Mouse (Mus musculus) limb, embryonic 13.5 days (tissue): ENCODE results near the gene Hist1h4i. TPM values are rescaled to one million over a fixed set of nuclear protein-coding genes. Genes with fewer than 3 reads are reported as not detected.

ENCODE experiments used
- ATAC-seq: fragments of 200-750 bp; cut with Nextera tagmentation; 2 replicates; pipeline ENCODE4 v1.8.0; 2017; ENCODE audit warnings: low read depth, moderate number of reproducible peaks, moderate TSS enrichment; ENCODE audit not compliant: low FRiP score
- H3K27ac ChIP-seq: fragments of 300-500 bp; sonication (generic); 2 replicates; pipeline ENCODE4 v1.5.1; 2015; ENCODE audit warnings: inconsistent platforms, mild to moderate bottlenecking, moderate library complexity
- H3K27me3 ChIP-seq: fragments of 300-500 bp; sonication (generic); 2 replicates; pipeline ENCODE4 v1.6.1; 2015; ENCODE audit warnings: mild to moderate bottlenecking, inconsistent platforms
- H3K36me3 ChIP-seq: fragments of 300-500 bp; sonication (generic); 2 replicates; pipeline ENCODE4 v1.6.1; 2015; ENCODE audit warnings: inconsistent platforms, mild to moderate bottlenecking, moderate library complexity
- H3K4me1 ChIP-seq: fragments of 300-500 bp; sonication (generic); 2 replicates; pipeline ENCODE4 v1.6.1; 2015; ENCODE audit warnings: inconsistent platforms
- H3K4me2 ChIP-seq: fragments of 300-500 bp; sonication (generic); replicated peaks from 2 replicates; pipeline ENCODE4 v1.6.1; 2015; ENCODE audit warnings: inconsistent platforms, mild to moderate bottlenecking, moderate library complexity
- H3K4me3 ChIP-seq: fragments of 300-500 bp; sonication (generic); 2 replicates; pipeline ENCODE4 v1.5.1; 2015; ENCODE audit warnings: moderate library complexity, mild to moderate bottlenecking, inconsistent platforms
- H3K9ac ChIP-seq: fragments of 300-500 bp; sonication (generic); 2 replicates; pipeline ENCODE4 v1.6.1; 2015; ENCODE audit warnings: mild to moderate bottlenecking, inconsistent platforms
- H3K9me3 ChIP-seq: fragments of 300-500 bp; sonication (generic); 2 replicates; pipeline ENCODE4 v1.6.1; 2016; ENCODE audit warnings: inconsistent platforms
- WGBS: fragments of 180-500 bp; shearing (Covaris S2); methylation state at CpG from one replicate; pipeline ENCODE4 v1.1.7; 2015; 5-methylcytosine and 5-hydroxymethylcytosine counted together
- polyA plus RNA-seq: library from polyadenylated mRNA; unstranded; fragments of >200 nt; fragmentation: Nextera tagmentation; extraction: Ambion mirVana; gene quantifications from 2 replicates; pipeline ENCODE4 v1.2.1, GENCODE M21; 2015

Hist1h4i gene
- polyA plus RNA-seq, 1 experiment from 2014 or later = 27.8 TPM

GRCm38 (mm10) chr13:22019934-22020835, 21.0 kb downstream of the Hist1h4i start:
- H3K4me3 ChIP-seq = peak overlapping the region; percentile 48
- no peak overlapping the region for H3K9ac ChIP-seq
- H3K9me3 ChIP-seq = no peaks in the 10 kb centered on the region
- under 1% methylated on average over 44 of the region's 44 CpGs for WGBS
- peak overlapping the region; percentile 71 for H3K4me2 ChIP-seq
- no peak overlapping the region for H3K27ac ChIP-seq
- peaks cover 58% of the 10 kb centered on the region for H3K27me3 ChIP-seq
- no peak for ATAC-seq
- H3K36me3 ChIP-seq = no peaks in the 10 kb centered on the region
- H3K4me1 ChIP-seq = peaks cover 10% of the 10 kb centered on the region

GRCm38 (mm10) chr13:22015479-22016450, 25.4 kb downstream of the Hist1h4i start:
- Histone ChIP-seq H3K9ac (no peak overlapping the region), H3K4me3 (peak overlapping the region; percentile 10; the same call in 1 of the 2 replicates), H3K4me2 (no peak overlapping the region; the same call in 1 of the 2 replicates), H3K27me3 (peaks cover 88% of the 10 kb centered on the region), H3K4me1 (peaks cover 15% of the 10 kb centered on the region), H3K36me3 (no peaks in the 10 kb centered on the region), H3K9me3 (no peaks in the 10 kb centered on the region), H3K27ac (no peak overlapping the region)
- ATAC-seq = peak; percentile 59; the same call in 1 of the 2 replicates
- WGBS = 15% methylated on average over 27 of the region's 27 CpGs

- H3K27me3 ChIP-seq = peaks cover 88% of the 10 kb centered on the region
- H3K9me3 ChIP-seq = no peaks in the 10 kb centered on the region
- peak overlapping the region; percentile 47 for H3K4me2 ChIP-seq
- no peaks in the 10 kb centered on the region for H3K36me3 ChIP-seq
- peaks cover 6% of the 10 kb centered on the region; the same call in 1 of the 2 replicates for H3K4me1 ChIP-seq
- 14% methylated on average over 17 of the region's 17 CpGs for WGBS
- no peak for ATAC-seq
- no peak overlapping the region for H3K9ac ChIP-seq
- peak overlapping the region; percentile 17 for H3K4me3 ChIP-seq
- no peak overlapping the region for H3K27ac ChIP-seq
These were observed 26.7 kb downstream of the Hist1h4i start for GRCm38 (mm10) chr13:22014411-22014845.

GRCm38 (mm10) chr13:22013716-22014115, 27.4 kb downstream of the Hist1h4i start:
- Histone ChIP-seq H3K4me2 (peak overlapping the region; percentile 47; the same call in 1 of the 2 replicates), H3K4me3 (no peak overlapping the region), H3K36me3 (no peaks in the 10 kb centered on the region), H3K27me3 (peaks cover 88% of the 10 kb centered on the region), H3K9ac (no peak overlapping the region), H3K4me1 (peaks cover 6% of the 10 kb centered on the region; the same call in 1 of the 2 replicates), H3K27ac (no peak overlapping the region), H3K9me3 (no peaks in the 10 kb centered on the region)
- no peak for ATAC-seq
- 15% methylated on average over 13 of the region's 13 CpGs for WGBS

GRCm38 (mm10) chr13:22009642-22010041, 31.5 kb downstream of the Hist1h4i start, which contains the start of gene Prss16:
Prss16 (minus strand) TSS chr13:22009742.
- Histone ChIP-seq H3K27me3 (peaks cover 93% of the 10 kb centered on the region), H3K4me2 (no peak within 1 kb of the TSS), H3K9me3 (no peaks in the 10 kb centered on the region), H3K4me3 (no peak within 1 kb of the TSS), H3K36me3 (no peaks in the 10 kb centered on the region), H3K4me1 (peaks cover 15% of the 10 kb centered on the region), H3K9ac (no peak within 1 kb of the TSS), H3K27ac (no peak within 1 kb of the TSS)
- no peak for ATAC-seq
- 19% methylated on average over 6 of the region's 7 CpGs for WGBS

GRCm38 (mm10) chr13:22008707-22009106, 32.5 kb downstream of the Hist1h4i start:
- no peak overlapping the region for H3K9ac ChIP-seq
- no peak overlapping the region for H3K4me3 ChIP-seq
- no peak overlapping the region for H3K4me2 ChIP-seq
- H3K27ac ChIP-seq = no peak overlapping the region
- H3K27me3 ChIP-seq = peaks cover 93% of the 10 kb centered on the region
- no peaks in the 10 kb centered on the region for H3K36me3 ChIP-seq
- ATAC-seq = no peak
- WGBS = 71% methylated on average over 3 of the region's 3 CpGs
- H3K9me3 ChIP-seq = no peaks in the 10 kb centered on the region
- peaks cover 11% of the 10 kb centered on the region for H3K4me1 ChIP-seq

GRCm38 (mm10) chr13:22007872-22008271, 33.3 kb downstream of the Hist1h4i start:
- peaks cover 11% of the 10 kb centered on the region for H3K4me1 ChIP-seq
- WGBS = 56% methylated on average over 7 of the region's 7 CpGs
- H3K9me3 ChIP-seq = no peaks in the 10 kb centered on the region
- no peak overlapping the region for H3K4me2 ChIP-seq
- no peak overlapping the region for H3K9ac ChIP-seq
- H3K36me3 ChIP-seq = no peaks in the 10 kb centered on the region
- no peak overlapping the region for H3K27ac ChIP-seq
- no peak overlapping the region for H3K4me3 ChIP-seq
- H3K27me3 ChIP-seq = peaks cover 95% of the 10 kb centered on the region
- no peak for ATAC-seq

- Histone ChIP-seq H3K4me2 (peak overlapping the region; percentile 95), H3K9me3 (no peaks in the 10 kb centered on the region), H3K27ac (no peak overlapping the region), H3K27me3 (peaks cover 95% of the 10 kb centered on the region), H3K36me3 (no peaks in the 10 kb centered on the region), H3K4me3 (peak overlapping the region; percentile 54), H3K4me1 (peaks cover 11% of the 10 kb centered on the region), H3K9ac (peak overlapping the region; percentile 27; the same call in 1 of the 2 replicates)
- no peak for ATAC-seq
- WGBS = 3% methylated on average over 18 of the region's 18 CpGs
These were observed 34.0 kb downstream of the Hist1h4i start for GRCm38 (mm10) chr13:22007121-22007510.

- Histone ChIP-seq H3K36me3 (no peaks in the 10 kb centered on the region), H3K27me3 (peaks cover 98% of the 10 kb centered on the region), H3K4me1 (peaks cover 11% of the 10 kb centered on the region), H3K4me2 (peak overlapping the region; percentile 95), H3K9ac (peak overlapping the region; percentile 62), H3K9me3 (no peaks in the 10 kb centered on the region), H3K27ac (no peak overlapping the region), H3K4me3 (peak overlapping the region; percentile 54)
- WGBS = under 1% methylated on average over 38 of the region's 38 CpGs
- ATAC-seq = peak; percentile 88
These were observed 34.6 kb downstream of the Hist1h4i start for GRCm38 (mm10) chr13:22006334-22007120.

- under 1% methylated on average over 45 of the region's 45 CpGs for WGBS
- H3K27me3 ChIP-seq = peaks cover 100% of the 10 kb centered on the region
- H3K9ac ChIP-seq = peak overlapping the region; percentile 62
- H3K9me3 ChIP-seq = no peaks in the 10 kb centered on the region
- peaks cover 11% of the 10 kb centered on the region for H3K4me1 ChIP-seq
- H3K36me3 ChIP-seq = no peaks in the 10 kb centered on the region
- no peak overlapping the region for H3K27ac ChIP-seq
- H3K4me2 ChIP-seq = peak overlapping the region; percentile 95
- ATAC-seq = peak; percentile 84
- H3K4me3 ChIP-seq = peak overlapping the region; percentile 54
These were observed 35.4 kb downstream of the Hist1h4i start for GRCm38 (mm10) chr13:22005605-22006333.
